Mouse (Mus musculus): ENCODE measurements at regions not wholly inside any gene's neighbourhood (a gene's known extent, or its start where the extent isn't known, plus 50 kb on each side); places are given as distances from the start of the nearest gene placed in this dataset.

DNA sequence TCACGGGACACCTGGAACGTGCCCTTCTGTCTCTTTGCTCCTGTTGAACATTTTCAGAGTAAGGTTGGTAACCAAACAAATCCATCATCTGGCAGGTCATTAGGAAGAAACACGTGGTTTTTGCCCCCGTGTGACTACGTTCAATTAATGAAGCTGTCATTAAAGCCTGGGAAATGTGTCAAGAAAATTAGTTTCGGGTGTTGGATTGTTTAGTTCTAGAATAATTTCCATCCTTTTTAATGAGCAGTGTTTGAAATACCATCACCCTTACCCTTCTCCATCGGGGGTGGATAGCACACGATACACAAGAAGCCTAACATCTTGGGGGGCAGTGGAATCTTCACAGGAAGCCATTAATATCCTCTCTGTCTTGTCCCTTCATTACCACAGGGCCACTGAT lies 107.7 kb downstream of the Far1 start:
- DNase-seq (ENCODE audit: inconsistent age in 2 of 2, low spot score in 1 of 2) = no peak

DNA sequence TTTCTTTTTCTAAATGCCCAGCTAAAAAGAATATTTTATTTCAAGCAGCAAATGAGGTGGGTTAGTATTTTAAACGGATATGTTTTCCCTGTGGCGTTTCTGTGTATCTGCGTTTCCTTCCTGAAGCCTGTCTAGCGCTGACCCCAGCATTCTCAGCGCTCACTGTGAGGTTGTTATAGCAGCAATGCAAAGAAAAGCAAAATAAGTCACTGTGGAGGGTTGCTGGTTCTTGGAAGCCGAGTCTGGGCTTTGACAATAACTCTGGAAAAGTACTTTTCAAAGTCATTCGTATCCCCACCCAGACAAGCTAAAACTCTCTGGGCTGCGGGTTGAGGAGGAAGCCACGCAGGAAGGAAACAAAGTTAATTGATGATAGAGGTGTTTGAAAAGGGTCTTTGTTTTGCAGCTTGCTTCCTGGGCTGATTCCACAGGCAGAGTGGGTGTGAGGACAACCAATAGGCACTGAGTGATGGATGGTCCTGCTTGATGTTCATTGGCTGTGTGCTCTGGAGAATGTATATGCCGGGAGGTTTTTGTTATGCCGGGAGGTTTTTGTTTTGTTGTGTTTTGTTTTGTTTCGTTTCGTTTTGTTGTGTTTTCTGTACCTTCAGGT lies 108.4 kb downstream of the Far1 start:
- DNase-seq (ENCODE audit: inconsistent age in 2 of 2, low spot score in 1 of 2) = no peak

DNA sequence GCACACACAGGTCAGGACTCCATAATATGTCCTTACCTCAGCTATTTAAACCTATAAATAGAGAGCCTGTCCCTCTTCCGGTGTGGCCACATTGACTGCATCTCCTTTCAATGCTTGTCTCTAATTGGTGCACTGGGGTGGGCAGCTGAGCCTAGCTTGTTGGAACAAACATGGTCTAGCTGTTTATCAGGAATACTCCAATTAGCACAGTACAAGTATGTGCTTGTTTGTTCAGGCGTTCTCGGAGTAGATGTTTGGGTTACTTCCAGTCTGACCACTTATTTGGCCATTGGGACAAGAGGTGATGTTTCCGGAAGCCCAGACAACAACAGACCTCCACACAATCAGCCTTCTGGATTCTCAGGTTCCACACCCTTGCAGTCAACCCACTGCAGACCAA lies 109.7 kb downstream of the Far1 start:
- no peak for DNase-seq (ENCODE audit: inconsistent age in 2 of 2, low spot score in 1 of 2)

DNA sequence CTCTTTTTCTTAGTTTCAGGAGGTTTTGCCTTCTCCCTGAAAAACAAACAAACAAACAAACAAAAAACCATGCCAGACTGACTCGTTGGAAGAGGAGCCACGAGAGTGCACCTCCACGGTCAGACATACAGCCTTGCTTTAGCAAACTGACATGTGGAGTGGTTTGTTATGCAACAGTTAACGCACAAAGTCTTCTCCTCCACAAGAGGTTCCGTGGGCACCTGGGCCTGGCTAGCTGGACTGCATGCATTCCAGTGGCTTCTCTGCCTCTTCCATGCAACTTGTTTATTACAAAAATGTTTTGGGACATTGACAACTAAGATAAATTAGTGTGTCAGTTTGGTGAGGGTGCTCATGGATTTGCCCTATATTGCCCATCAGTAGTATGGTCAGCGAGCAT lies 110.3 kb downstream of the Far1 start:
- DNase-seq (ENCODE audit: inconsistent age in 2 of 2, low spot score in 1 of 2) = no peak

DNA sequence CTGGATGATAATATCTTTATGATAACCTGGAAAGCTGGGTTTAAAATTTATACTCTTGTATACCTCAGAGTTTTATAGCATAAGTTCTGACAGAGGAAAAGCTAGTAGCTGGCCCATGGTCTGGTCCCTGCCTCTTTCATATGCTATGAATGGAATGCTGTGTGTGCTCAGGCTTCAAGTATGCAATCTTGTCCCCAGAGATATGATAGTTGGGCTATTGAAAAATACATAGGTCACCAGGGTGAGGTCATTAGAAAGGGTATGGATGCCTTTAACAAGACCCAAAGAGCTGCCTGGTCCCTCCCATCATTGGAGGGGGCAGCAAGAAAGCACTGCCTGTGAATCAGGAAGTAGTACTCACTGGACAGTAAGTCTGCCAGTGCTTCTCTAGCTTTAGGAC lies 113.1 kb downstream of the Far1 start:
- DNase-seq (ENCODE audit: inconsistent age in 2 of 2, low spot score in 1 of 2) = no peak

DNA sequence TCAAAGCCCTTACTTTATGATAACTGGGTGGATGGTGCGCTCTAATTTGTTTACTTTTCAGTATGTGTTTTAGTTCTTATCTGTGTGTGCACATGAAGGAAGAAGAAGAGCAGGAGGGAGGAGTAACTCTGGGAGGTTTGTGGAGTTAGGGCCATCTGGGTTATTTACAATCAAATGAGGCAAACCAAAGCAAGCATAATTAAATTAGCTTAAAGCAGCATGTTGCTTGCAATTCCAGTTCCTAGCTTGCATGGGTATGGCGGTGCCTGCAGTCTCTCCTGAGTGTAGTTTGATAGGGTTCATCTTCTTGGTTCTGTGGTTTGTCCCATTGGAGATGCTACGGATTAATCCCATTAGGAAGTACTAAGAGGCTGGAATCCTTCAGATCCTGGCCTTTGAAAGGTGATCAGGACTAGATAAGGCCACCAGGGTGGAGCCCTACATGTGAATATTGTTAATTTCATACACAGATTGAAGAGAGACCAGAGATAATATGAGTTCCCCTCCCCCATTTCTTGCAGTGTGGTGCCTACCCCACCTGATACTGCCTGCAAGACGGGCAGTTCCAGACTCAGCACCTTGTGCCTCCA lies 123.5 kb downstream of the Far1 start:
- DNase-seq (ENCODE audit: inconsistent age in 2 of 2, low spot score in 1 of 2) = no peak

DNA sequence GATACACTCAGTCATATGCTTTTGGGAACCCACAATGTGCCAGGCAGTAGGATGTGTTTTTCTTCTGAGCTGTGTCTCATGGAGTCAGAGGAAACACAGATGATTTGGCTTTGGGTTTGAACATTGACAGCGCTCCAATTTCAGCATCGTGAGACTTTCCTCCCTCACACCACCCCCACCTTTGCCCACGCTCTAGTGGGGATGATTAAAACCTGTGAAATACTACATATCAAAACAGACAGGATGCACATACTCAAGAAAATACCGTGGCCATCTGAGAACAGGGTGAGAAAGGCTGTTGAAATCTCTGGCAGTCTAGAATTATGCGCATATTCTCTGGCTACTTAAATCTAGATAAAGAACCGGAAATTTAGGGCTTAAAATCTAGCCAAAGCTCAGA lies 124.5 kb downstream of the Far1 start:
- no peak for DNase-seq (ENCODE audit: inconsistent age in 2 of 2, low spot score in 1 of 2)

DNA sequence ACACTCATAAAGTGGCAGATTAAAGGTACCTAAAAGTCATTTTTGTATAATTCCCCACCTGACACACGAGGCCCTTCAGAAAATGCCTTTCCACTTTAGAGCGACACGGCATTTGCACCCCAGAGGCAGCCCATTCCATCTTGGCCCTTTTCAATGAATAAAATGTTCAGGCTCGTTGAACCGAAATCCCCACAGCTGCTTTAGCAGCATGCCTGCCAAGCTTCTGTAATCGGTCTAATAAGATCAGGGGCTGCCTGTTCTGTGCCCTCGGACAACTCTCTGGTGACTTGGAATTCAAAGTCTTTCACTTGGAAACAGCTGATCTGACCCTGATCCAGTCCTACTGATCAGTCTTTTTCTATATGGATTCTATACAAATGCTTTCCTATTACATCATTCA lies 123.3 kb upstream of the Spon1 start:
- DNase-seq (ENCODE audit: inconsistent age in 2 of 2, low spot score in 1 of 2) = no peak

DNA sequence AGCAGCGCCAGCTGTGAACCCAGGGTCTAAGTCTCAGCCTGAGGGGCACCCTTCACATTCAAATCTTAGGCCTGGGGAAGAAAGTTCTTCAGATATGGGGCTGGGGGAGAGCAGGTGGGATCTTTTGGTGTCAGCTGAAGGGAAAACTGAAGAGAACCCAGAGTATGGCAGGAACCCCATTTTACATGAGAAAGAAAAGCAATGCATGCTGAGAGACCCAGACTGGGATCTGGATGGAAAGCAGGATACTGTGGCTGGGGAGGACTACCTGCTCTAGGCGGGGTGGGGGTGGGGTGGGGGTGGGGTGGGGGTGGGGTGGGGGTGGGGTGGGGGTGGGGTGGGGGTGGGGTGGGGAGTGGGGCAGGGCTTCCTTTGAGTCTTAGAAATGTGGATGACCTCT lies 115.2 kb upstream of the Spon1 start:
- no peak for DNase-seq (ENCODE audit: inconsistent age in 2 of 2, low spot score in 1 of 2)

DNA sequence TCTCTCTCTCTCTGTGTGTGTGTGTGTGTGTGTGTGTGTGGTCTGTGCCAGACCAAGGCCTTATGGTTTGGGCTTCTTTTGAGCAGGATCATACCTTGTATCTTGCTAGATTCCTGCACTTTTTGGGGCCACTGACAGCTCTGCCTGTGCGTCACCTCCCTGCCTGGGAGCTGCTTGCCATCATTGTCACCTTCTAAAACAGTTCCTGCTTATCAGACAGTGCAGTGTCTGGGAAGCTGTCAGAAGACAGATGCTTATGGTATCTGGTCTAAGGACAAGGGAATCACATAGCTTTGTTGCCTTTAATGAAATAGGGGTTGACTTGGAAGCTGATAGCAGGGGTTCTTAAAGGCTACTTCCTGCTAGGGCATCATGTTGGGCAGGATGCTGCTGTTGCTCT lies 114.1 kb upstream of the Spon1 start:
- no peak for DNase-seq (ENCODE audit: inconsistent age in 2 of 2, low spot score in 1 of 2)

DNA sequence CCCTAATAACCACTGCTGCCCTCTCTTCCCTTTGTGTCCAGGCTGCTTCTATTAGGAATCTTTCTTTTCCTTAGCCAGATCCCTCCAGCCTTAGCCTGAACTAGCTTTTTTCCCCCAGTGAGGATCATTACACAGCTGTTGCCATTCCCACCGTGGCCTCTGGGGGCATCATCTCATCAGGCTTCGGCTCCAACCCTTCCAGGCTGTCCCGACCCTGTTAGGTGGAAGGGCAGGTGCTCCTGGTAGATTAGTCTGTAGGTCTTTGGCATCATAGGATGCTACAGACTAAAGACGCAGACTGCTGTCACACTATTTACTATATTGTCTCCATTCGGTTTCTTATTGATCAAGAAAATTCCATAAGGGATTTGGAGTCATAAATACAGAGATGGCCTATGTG lies 112.7 kb upstream of the Spon1 start:
- DNase-seq (ENCODE audit: inconsistent age in 2 of 2, low spot score in 1 of 2) = peak; percentile 16 to 69

DNA sequence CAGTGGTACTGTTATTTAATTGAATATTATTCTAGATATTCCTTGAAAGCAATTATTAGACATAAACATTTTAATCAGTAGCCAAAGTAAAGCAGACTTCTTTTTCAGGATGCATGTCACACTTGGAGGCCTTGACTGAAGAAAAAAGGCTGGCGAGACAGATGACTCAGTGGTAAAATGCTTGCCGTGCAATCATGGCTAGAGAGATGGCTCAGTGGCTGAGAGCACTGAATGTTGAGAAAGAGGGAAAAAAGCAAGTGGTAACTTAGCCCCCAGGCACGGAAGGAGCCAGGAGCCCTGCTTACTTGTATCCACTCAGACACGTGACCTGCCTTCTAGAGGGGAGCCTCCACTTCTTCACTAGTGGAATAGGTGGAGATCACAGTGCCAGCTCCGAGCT lies 110.5 kb upstream of the Spon1 start:
- DNase-seq (ENCODE audit: inconsistent age in 2 of 2, low spot score in 1 of 2) = peak; percentile 7 to 61

DNA sequence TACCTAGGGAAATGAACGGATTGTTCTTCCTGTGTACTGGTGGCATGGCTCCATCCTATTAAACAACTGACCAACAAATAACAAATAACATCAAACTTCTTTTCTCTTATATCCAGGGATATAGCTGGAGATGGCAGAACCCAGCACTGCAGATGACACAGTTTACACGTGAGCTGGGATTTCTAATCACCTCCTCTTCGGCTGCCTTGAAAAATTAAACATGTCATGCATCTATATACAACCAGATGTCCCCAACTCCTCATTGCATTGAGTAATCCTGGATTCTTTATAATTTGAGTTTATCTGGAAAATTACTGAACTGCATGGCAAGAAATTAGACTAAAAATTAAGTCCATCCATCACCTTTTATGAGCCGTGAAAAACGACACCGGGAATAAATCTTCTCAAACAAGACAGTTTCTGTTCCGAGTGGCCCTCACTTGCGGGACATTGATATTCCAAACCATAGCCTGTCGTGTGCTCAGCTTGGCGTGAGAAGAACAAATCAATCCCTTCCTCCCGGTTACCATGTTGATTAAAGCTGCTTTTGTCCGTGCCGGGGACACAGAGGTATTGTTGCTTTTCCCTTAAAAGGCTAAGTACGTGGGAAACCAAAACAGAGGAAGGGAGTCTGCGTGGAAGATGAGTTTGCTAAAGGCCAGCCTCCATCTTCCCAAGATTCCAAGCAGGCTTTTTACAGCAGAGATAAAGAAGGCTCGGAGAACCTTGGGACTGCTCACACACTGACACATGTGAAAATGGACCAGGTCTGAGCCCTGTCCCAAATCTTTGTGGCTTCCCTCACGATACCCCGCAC lies 92.8 kb upstream of the Spon1 start:
- DNase-seq (ENCODE audit: inconsistent age in 2 of 2, low spot score in 1 of 2) = no peak

DNA sequence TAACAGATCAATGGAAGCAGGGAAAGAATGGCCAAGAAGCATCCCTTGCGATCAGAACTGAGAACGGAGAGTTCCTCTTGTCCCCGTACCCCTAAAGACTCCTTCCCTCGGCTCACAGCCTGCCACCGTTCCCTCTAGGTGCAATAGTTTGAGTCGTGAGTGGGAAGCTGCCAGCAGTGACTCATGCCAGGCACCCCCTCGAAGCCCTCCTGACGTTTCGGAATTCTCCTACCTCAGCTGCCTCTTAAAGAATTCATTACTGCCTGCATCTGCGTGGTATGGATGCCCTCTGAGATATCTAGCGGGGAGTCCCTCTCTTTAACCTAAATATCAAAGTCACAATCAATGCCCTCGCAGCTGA lies 92.2 kb upstream of the Spon1 start:
- no peak for DNase-seq (ENCODE audit: inconsistent age in 2 of 2, low spot score in 1 of 2)

DNA sequence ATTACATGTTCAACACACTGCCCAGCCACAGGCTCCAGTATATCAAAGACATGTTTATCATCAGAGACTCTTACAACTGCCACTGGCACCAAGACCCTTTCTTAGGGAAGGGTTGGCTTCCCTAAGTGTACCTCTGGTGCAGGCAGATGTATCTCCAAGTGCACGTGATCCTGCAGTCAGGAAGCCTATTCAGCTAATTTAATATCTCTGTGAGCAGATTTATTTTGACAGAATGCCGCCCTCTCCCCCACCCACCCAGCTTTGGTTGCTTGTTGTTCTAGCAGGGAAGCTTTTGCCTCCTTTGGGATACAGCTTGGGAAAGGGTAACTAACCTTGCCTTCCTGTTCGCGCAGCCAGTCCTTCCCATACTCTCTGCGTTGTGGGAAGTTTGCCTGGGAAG lies 83.5 kb upstream of the Spon1 start:
- no peak for DNase-seq (ENCODE audit: inconsistent age in 2 of 2, low spot score in 1 of 2)

DNA sequence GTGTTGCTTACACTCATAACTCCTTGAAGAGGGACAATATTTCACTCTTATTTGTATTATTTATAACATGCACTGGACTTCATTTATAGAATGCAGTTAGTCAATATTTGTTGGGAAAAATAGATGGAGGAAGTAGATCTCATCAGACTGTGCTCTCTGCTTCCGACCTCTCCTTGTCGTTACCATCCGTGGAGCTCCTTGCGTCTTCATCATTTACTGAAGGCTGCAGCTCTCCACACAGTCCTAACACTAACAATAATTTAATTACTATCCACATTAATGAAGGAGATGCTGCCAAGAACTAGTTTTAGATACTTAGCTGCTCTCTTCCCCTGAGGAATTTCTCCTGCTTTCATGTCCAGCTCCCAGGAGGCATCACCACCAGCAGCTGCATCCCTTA lies 80.4 kb upstream of the Spon1 start:
- no peak for DNase-seq (ENCODE audit: inconsistent age in 2 of 2, low spot score in 1 of 2)

DNA sequence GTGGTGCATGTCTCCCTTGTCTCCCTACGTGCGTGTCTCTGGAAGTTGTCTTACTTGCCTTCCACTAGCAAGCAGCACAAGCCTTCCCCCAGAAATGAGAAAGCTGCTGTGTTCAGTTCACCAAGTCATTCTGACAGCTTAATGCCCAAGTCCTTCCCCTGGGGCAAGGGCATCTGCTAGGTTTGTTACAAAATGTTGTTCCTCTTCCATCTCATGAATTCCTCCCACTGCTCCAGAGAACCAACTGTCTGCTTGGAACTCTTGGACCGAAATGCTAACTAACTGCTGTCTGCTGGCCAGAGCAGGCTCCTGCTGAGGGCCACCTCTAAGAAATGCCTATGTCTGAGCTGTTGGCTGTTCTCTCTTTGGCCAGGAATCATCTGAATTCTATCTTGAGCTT lies 79.3 kb upstream of the Spon1 start:
- DNase-seq (ENCODE audit: inconsistent age in 2 of 2, low spot score in 1 of 2) = no peak

DNA sequence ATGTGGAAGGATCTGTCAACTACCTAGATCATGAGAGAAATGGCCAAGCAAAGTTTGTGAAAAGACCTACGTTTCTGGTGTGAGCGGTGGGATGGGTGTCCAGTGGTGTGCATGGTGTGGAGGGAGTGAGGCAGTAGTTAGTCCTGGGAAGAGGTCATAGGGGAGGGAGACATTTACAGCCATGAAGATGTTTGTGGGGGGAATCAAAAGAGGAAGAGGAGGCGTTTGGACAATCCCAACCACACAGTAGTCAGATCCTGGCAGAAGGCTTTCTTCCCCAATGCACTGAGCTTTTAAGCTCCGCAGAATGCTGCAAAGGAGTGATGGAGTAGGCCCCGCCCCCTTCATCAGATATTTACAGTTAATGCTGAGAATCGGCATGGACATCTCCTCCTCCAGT lies 78.2 kb upstream of the Spon1 start:
- no peak for DNase-seq (ENCODE audit: inconsistent age in 2 of 2, low spot score in 1 of 2)

DNA sequence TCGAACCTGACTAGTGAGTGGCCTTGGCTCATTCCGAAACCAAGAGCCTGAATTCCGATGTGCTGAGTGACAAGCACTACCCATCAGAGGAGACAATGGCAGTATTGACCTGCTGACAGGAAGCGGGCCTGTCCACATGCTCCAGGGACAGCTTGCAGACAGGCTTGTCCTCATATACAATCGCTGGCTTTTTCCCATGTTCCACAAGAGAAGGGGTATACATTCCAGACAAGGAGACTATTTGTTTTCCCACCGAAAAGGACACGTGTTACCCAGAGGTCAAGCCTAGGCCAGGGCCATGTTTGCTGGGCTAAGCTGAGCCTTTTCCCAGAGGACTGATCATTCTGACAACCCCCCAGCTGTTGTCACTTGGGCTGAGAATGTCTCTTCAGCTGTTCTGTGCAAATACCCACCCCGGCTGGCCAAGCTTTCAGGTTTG lies 77.5 kb upstream of the Spon1 start:
- no peak for DNase-seq (ENCODE audit: inconsistent age in 2 of 2, low spot score in 1 of 2)

DNA sequence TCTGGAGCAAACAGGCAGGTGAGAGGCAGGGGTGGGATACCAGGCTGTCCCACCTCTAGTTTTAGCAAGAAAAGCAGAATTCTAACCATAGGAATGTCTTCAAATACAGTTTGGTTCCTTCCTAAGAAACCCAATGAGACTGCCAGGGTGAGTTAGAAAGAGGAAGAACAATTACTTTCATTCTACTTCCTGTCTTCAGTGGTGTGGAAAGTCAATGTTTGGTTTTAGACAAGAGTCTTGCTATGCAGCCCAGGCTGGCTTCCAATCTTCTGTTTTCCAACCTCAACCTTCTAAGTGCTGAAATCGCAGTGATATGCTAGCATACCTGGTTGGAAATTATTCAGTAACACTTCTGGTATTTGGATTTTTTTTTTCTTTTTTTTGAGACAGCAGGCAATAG lies 77.1 kb upstream of the Spon1 start:
- no peak for DNase-seq (ENCODE audit: inconsistent age in 2 of 2, low spot score in 1 of 2)

DNA sequence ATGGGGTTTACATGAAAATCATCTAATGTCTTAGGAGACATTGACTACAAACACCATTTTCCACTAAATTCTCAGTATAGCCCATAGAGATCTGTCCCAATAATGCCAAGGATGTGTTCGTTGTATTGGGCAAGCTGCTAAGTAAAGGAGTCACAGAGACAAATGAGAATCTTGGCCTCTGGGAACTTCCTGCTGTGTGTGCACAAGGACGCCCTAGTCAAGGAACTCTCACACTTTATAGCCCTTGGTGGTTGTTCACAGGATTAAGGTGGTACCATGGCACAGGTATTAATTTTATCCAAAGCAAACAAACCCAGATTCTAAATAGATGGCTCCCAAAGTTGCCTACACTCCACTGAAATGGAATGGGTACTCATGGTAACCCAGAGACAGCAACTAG lies 76.7 kb upstream of the Spon1 start:
- no peak for DNase-seq (ENCODE audit: inconsistent age in 2 of 2, low spot score in 1 of 2)

DNA sequence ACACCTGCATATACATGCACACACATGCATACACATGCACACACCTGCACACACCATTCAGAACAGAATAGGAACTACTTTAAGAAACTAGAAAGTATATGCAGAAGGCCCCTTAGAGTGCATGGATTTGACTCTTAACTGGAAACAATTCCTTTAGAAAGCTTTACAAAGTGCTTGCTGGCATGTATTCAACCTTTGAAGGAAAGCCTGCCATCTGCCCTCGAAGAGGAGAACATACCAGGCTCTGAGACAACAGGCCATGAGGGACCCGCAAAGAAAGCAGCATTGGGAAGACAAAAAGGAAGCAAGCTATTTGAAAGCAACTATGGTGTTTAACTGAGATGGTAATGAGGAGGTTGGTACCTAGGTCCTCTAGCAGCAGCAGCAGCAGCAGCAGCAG lies 74.0 kb upstream of the Spon1 start:
- no peak for DNase-seq (ENCODE audit: inconsistent age in 2 of 2, low spot score in 1 of 2)

DNA sequence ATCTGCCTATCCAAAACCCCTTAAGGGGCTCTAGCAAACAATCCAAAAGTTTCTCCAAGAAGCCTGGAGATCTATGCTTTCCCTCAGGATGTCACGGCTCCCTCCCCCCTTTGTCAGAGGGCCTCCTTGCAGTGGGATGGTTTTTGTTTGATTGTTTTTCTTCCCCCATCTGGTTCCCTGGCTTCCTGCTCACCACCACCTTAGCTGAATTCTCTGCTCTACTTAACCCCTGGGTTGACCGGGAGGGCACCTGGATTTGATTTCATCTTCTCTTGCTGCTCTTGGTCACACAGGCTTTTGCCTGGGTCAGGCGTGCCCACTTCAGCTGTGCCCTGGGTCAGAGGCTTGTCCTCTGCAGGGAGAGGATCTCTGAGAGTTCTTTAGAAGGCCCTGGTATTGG lies 72.3 kb upstream of the Spon1 start:
- no peak for DNase-seq (ENCODE audit: inconsistent age in 2 of 2, low spot score in 1 of 2)

Data from adrenal gland, adult (tissue).